Mouse (Mus musculus): ENCODE data around the gene Tet3.

GRCm38 (mm10) chr6:83403481-83403880 is 55.4 kb downstream of the Tet3 start:
- no peak for TF ChIP-seq CTCF (IDR thresholded peaks at IDR 0.05; ENCODE audit: insufficient read depth, low read depth, low read length)
- TF ChIP-seq POLR2A (IDR thresholded peaks at IDR 0.05; ENCODE audit: insufficient read depth, low read depth, low read length): no peak
